Mouse (Mus musculus) intestine, postnatal 0 days (tissue): Measurements from ENCODE around the gene Tppp2. TPM values are rescaled to one million over a fixed set of nuclear protein-coding genes. Genes with fewer than 3 reads are reported as not detected.
"Not testable (repeated sequence)": the region's sequence is repeated elsewhere in the genome, so short reads cannot be mapped to it uniquely, and the experiment has no call there.

Experiments
- ATAC-seq: fragments of 200-750 bp; cut with Nextera tagmentation; 2 replicates; pipeline ENCODE4 v1.8.0; 2017; ENCODE audit warnings: mild to moderate bottlenecking, moderate TSS enrichment, moderate library complexity
- H3K27ac ChIP-seq: fragments of 300-500 bp; sonication (generic); 2 replicates; pipeline ENCODE4 v1.5.1; 2014; ENCODE audit warnings: mild to moderate bottlenecking, low read depth, low read length, moderate library complexity
- H3K27me3 ChIP-seq: fragments of 300-500 bp; sonication (generic); replicated peaks from 2 replicates; pipeline ENCODE4 v1.6.1; 2014; ENCODE audit warnings: low read length, mixed read lengths; ENCODE audit not compliant: control insufficient read depth, insufficient read depth
- H3K36me3 ChIP-seq: fragments of 300-500 bp; sonication (generic); 2 replicates; pipeline ENCODE4 v1.6.1; 2014; ENCODE audit warnings: mild to moderate bottlenecking, moderate library complexity; ENCODE audit not compliant: control insufficient read depth, insufficient read depth
- H3K4me1 ChIP-seq: fragments of 300-500 bp; sonication (generic); replicated peaks from 2 replicates; pipeline ENCODE4 v1.6.1; 2014; ENCODE audit warnings: antibody characterized with exemption, low read length, mixed read lengths; ENCODE audit not compliant: control insufficient read depth, insufficient read depth
- H3K4me2 ChIP-seq: fragments of 300-500 bp; sonication (generic); replicated peaks from 2 replicates; pipeline ENCODE4 v1.6.1; 2014; ENCODE audit warnings: low read depth, mild to moderate bottlenecking, moderate library complexity
- H3K4me3 ChIP-seq: fragments of 300-500 bp; sonication (generic); 2 replicates; pipeline ENCODE4 v1.5.1; 2014; ENCODE audit warnings: low read depth, low read length
- H3K9ac ChIP-seq: fragments of 300-500 bp; sonication (generic); 2 replicates; pipeline ENCODE4 v1.6.1; 2014; ENCODE audit warnings: mild to moderate bottlenecking, low read depth, low read length
- H3K9me3 ChIP-seq: fragments of 300-500 bp; sonication (generic); 2 replicates; pipeline ENCODE4 v1.6.1; 2016; ENCODE audit warnings: mixed run types; ENCODE audit not compliant: control insufficient read depth
- CTCF ChIP-seq: sonication (generic); IDR thresholded peaks from 2 replicates; pipeline ENCODE4 v1.5.1; 2016; ENCODE audit warnings: low read depth, mild to moderate bottlenecking, control low read depth, antibody characterized with exemption, moderate library complexity
- WGBS: fragments of 180-500 bp; shearing (Covaris S2); extraction: QIAGEN DNeasy Blood & Tissue Kit; methylation state at CpG from one replicate; pipeline ENCODE4 v1.1.7; 2014; 5-methylcytosine and 5-hydroxymethylcytosine counted together
- polyA plus RNA-seq: library from polyadenylated mRNA; unstranded; fragments of >200 nt; fragmentation: Nextera tagmentation; extraction: Ambion mirVana; gene quantifications from 2 replicates; pipeline ENCODE4 v1.2.1, GENCODE M21; 2015

Gene Tppp2
- polyA plus RNA-seq, 1 experiment from 2014 or later = not detected

- no peaks in the 10 kb centered on the region for H3K36me3 ChIP-seq
- no peaks in the 10 kb centered on the region for H3K9me3 ChIP-seq
- no peaks in the 10 kb centered on the region for H3K4me1 ChIP-seq
- no peak overlapping the region for H3K27ac ChIP-seq
- no peak overlapping the region for H3K4me3 ChIP-seq
- H3K4me2 ChIP-seq = no peak overlapping the region
- WGBS = 96% methylated on average over 2 of the region's 2 CpGs
- no peak for TF ChIP-seq CTCF
- no peaks in the 10 kb centered on the region for H3K27me3 ChIP-seq
- no peak overlapping the region for H3K9ac ChIP-seq
- ATAC-seq = no peak
Measured at GRCm38 (mm10) chr14:51922910-51923309, 4.7 kb downstream of the Tppp2 start.

- Histone ChIP-seq H3K36me3 (no peaks in the 10 kb centered on the region), H3K9me3 (no peaks in the 10 kb centered on the region), H3K27ac (no peak overlapping the region), H3K4me3 (no peak overlapping the region), H3K9ac (no peak overlapping the region), H3K4me1 (no peaks in the 10 kb centered on the region), H3K27me3 (no peaks in the 10 kb centered on the region), H3K4me2 (no peak overlapping the region)
- TF ChIP-seq CTCF = no peak
- WGBS = 81% methylated on average over 4 of the region's 4 CpGs
- ATAC-seq = no peak
Measured at GRCm38 (mm10) chr14:51923492-51923891, 5.3 kb downstream of the Tppp2 start.

- not testable (repeated sequence) for H3K4me2 ChIP-seq, H3K27ac ChIP-seq, H3K4me1 ChIP-seq, H3K27me3 ChIP-seq, H3K9ac ChIP-seq, H3K36me3 ChIP-seq, H3K9me3 ChIP-seq, ATAC-seq, H3K4me3 ChIP-seq
- 94% methylated on average over 11 of the region's 11 CpGs for WGBS
Measured at GRCm38 (mm10) chr14:51926930-51927329, 8.7 kb downstream of the Tppp2 start.

DNA sequence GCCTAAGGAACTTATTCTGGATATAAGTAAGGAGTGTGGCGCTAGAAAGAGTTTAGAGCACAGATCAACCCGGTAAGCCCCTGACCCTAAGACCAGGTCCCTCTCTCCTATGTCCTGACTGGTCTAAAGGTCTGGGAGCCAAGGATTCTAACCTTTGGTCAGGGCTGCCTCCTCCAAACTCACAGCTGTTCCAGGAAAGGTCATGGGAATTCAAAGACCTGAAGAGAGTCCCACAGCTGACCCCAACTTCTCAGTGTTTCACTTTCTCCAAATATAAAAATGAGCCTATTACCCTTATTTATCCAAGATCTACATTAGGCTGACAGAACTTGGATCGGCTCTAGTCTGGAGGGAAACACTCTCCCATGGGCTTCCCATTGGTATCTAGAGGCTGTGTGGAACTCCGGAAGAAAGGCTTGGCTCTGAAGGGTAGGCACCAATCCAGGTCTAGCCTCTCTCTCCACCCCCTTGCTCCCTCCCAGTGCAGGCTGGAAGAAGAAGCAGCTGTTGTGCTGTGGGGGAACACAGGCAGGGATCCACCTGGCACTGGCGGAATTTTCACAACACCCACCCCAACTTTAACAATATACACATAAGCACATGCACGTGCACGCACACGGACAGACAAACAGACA, 11.2 kb downstream of the Tppp2 start:
- Histone ChIP-seq H3K36me3 (no peaks in the 10 kb centered on the region), H3K4me3 (no peak overlapping the region), H3K9ac (no peak overlapping the region), H3K9me3 (no peaks in the 10 kb centered on the region), H3K27me3 (no peaks in the 10 kb centered on the region), H3K4me2 (no peak overlapping the region), H3K27ac (no peak overlapping the region), H3K4me1 (no peaks in the 10 kb centered on the region)
- 65% methylated on average over 8 of the region's 8 CpGs for WGBS
- ATAC-seq = no peak
- no peak for TF ChIP-seq CTCF

- no peaks in the 10 kb centered on the region for H3K9me3 ChIP-seq
Measured at GRCm38 (mm10) chr14:51929968-51930367, 11.7 kb downstream of the Tppp2 start.

GRCm38 (mm10) chr14:51930824-51931223, 12.6 kb downstream of the Tppp2 start:
- WGBS = 29% methylated on average over 5 of the region's 5 CpGs
- H3K4me1 ChIP-seq = no peaks in the 10 kb centered on the region
- ATAC-seq = peak; percentile 58
- H3K36me3 ChIP-seq = no peaks in the 10 kb centered on the region
- H3K4me3 ChIP-seq = no peak overlapping the region
- H3K9ac ChIP-seq = no peak overlapping the region
- peak; percentile 90 for TF ChIP-seq CTCF
- no peaks in the 10 kb centered on the region for H3K9me3 ChIP-seq
- no peak overlapping the region for H3K27ac ChIP-seq
- H3K4me2 ChIP-seq = no peak overlapping the region
- H3K27me3 ChIP-seq = no peaks in the 10 kb centered on the region

More at GRCm38 (mm10) chr14:51929968-51930367, 11.7 kb downstream of the Tppp2 start:
- Histone ChIP-seq H3K9ac (0 out of 2 replicates have a peak overlapping the region, but pooled peaks have one; percentile 7), H3K27ac (no peak overlapping the region), H3K27me3 (no peaks in the 10 kb centered on the region), H3K4me2 (peak overlapping the region; percentile 24; the same call in 1 of the 2 replicates), H3K4me1 (no peaks in the 10 kb centered on the region), H3K36me3 (no peaks in the 10 kb centered on the region), H3K4me3 (no peak overlapping the region)
- TF ChIP-seq CTCF = 0 out of 2 replicates have a peak, but pooled peaks have one; percentile 30
- 60% methylated on average over 9 of the region's 9 CpGs for WGBS
- no peak for ATAC-seq
